ENCODE assay signal across 9 mouse cellular contexts in the genomic region with DNA sequence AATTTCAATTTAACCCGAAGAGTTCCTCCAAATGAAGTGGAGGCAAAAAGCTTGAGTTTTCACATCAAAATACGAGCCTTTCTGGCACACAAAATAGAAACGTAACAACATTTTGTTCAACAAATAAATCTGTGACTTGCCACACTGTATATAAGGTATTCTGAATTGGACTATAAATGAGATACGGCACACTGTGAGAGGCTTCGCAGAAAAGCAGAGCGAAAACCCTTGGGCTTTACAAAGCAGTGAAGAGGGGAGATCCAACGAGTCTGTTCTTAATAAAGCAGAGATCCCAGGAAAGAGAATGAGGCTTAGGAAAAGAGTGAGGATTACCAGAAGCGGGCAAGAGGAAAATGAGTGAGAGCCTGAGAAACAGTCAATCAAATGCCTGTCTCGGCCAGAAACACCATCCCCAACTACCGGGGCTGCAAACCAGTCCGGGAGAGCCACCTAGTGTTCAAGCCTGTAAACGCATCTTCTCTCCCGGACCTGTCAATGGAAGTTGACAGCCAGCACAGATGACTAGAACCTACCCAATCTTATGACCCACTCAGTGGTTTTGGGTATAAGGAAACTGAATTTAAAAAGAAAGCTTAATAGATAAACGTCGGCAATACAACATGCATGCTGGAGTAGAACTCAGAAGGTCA. TPM values are rescaled to one million over a fixed set of nuclear protein-coding genes. Genes with fewer than 3 reads are reported as not detected.
DNase-seq lines count a peak whose midpoint lies in the region; ATAC-seq and TF ChIP-seq lines count a peak whose summit lies in the region.
"Had no signal": no experiment of that assay in that cellular context is flagged by ENCODE, and none has a peak within 500 bp of the region (broad histone marks: within the 10 kb centered on the region; RNA-seq: fewer than 3 reads in every experiment).

No protein-coding gene starts in this region.

- no peaks in the 10 kb centered on the region for H3K27me3 ChIP-seq in forebrain, embryonic 11.5 days (ENCODE audit: control insufficient read depth, insufficient read depth, low read length)
- H3K27me3 ChIP-seq in hindbrain, postnatal 0 days (ENCODE audit: insufficient read depth, low read length): no peaks in the 10 kb centered on the region
- no peaks in the 10 kb centered on the region for H3K27me3 ChIP-seq in midbrain, embryonic 11.5 days (ENCODE audit: control insufficient read depth, insufficient read depth, low read length)
- H3K27me3 ChIP-seq in splenic B cell, adult 2 months (ENCODE audit: control insufficient read depth, insufficient read depth, low read length, poor library complexity, severe bottlenecking): no peaks in the 10 kb centered on the region

- H3K4me1 ChIP-seq in forebrain, embryonic 11.5 days (replicated peaks; ENCODE audit: control insufficient read depth, insufficient read depth, low read length): no peaks in the 10 kb centered on the region
- no peaks in the 10 kb centered on the region for H3K4me1 ChIP-seq in hindbrain, postnatal 0 days (ENCODE audit: insufficient read depth, low read length)
- no peaks in the 10 kb centered on the region for H3K4me1 ChIP-seq in midbrain, embryonic 11.5 days (ENCODE audit: control insufficient read depth, insufficient read depth, low read length)

- H3K9ac ChIP-seq in forebrain, embryonic 11.5 days (ENCODE audit: low read length): no peak overlapping the region
- no peak overlapping the region for H3K9ac ChIP-seq in hindbrain, postnatal 0 days (replicated peaks; ENCODE audit: low read length)
- H3K9ac ChIP-seq in midbrain, embryonic 11.5 days (ENCODE audit: low read length): no peak overlapping the region

- H3K4me2 ChIP-seq in forebrain, embryonic 11.5 days (ENCODE audit: low read depth, low read length, severe bottlenecking): no peak overlapping the region
- H3K4me2 ChIP-seq in hindbrain, postnatal 0 days (ENCODE audit: low read depth, low read length): peak overlapping the region; percentile 40
- no peak overlapping the region for H3K4me2 ChIP-seq in midbrain, embryonic 11.5 days

- 38% methylated on average over 15 of the region's 15 CpGs for WGBS in forebrain, embryonic 11.5 days
- WGBS in hindbrain, postnatal 0 days: 33% methylated on average over 15 of the region's 15 CpGs
- WGBS in midbrain, embryonic 11.5 days: 37% methylated on average over 15 of the region's 15 CpGs

- no peak overlapping the region for H3K27ac ChIP-seq in forebrain, embryonic 11.5 days (ENCODE audit: low read depth, low read length)
- H3K27ac ChIP-seq in hindbrain, postnatal 0 days: no peak overlapping the region
- H3K27ac ChIP-seq in midbrain, embryonic 11.5 days (ENCODE audit: low read depth, low read length): no peak overlapping the region

- peak; percentile 88 for ATAC-seq in forebrain, embryonic 11.5 days (replicated peaks; ENCODE audit: low FRiP score)
- peak; percentile 82 for ATAC-seq in hindbrain, postnatal 0 days
- ATAC-seq in midbrain, embryonic 11.5 days (ENCODE audit: low FRiP score): peak; percentile 90

- peak; percentile 94 for TF ChIP-seq CTCF in brain, embryonic 14.5 days (IDR thresholded peaks at IDR 0.05; ENCODE audit: borderline replicate concordance, extremely low read depth, insufficient read depth, insufficient read length)
- peak; percentile 92 for TF ChIP-seq CTCF in hindbrain, postnatal 0 days (IDR thresholded peaks at IDR 0.05; ENCODE audit: low read depth)

- H3K36me3 ChIP-seq in forebrain, embryonic 11.5 days (ENCODE audit: control insufficient read depth, insufficient read depth, low read length): no peaks in the 10 kb centered on the region
- no peaks in the 10 kb centered on the region for H3K36me3 ChIP-seq in hindbrain, postnatal 0 days (ENCODE audit: insufficient read depth, low read length)
- no peaks in the 10 kb centered on the region for H3K36me3 ChIP-seq in midbrain, embryonic 11.5 days (ENCODE audit: control insufficient read depth, insufficient read depth, low read length)
- no peaks in the 10 kb centered on the region for H3K36me3 ChIP-seq in splenic B cell, adult 2 months (ENCODE audit: control insufficient read depth, insufficient read depth, low read length, poor library complexity, severe bottlenecking)

- H3K9me3 ChIP-seq in forebrain, embryonic 11.5 days (ENCODE audit: control insufficient read depth, low read length): no peaks in the 10 kb centered on the region
- H3K9me3 ChIP-seq in hindbrain, postnatal 0 days (ENCODE audit: low read length): no peaks in the 10 kb centered on the region
- H3K9me3 ChIP-seq in midbrain, embryonic 11.5 days (ENCODE audit: control insufficient read depth, low read length): no peaks in the 10 kb centered on the region

- no peak overlapping the region for H3K4me3 ChIP-seq in forebrain, embryonic 11.5 days (ENCODE audit: low read depth, low read length)
- no peak overlapping the region for H3K4me3 ChIP-seq in hindbrain, postnatal 0 days (ENCODE audit: low read length)
- no peak overlapping the region for H3K4me3 ChIP-seq in midbrain, embryonic 11.5 days (ENCODE audit: low read depth, low read length)

- no peak for TF ChIP-seq POLR2A in brain, embryonic 14.5 days (IDR thresholded peaks at IDR 0.05; ENCODE audit: borderline replicate concordance, extremely low read depth, insufficient read depth, insufficient read length, poor library complexity, severe bottlenecking)

- DNase-seq in gastrocnemius, adult 18-20 months (ENCODE audit: low spot score): peak; percentile 27
- no peak for DNase-seq in gastrocnemius, adult 8-10 months (ENCODE audit: low spot score in 2 of 2)
- peak; percentile 89 for DNase-seq in brain, embryonic 14.5 days (ENCODE audit: low read depth)
- peak; percentile 82 for DNase-seq in forebrain, embryonic 11.5 days (ENCODE audit: low spot score)
- DNase-seq in hindbrain, postnatal 0 days (ENCODE audit: low spot score): peak; percentile 88
- peak; percentile 74 to 81 for DNase-seq in left cerebral cortex, adult 18-20 months (ENCODE audit: low spot score in 2 of 2)
- peak; percentile 96 for DNase-seq in midbrain, embryonic 11.5 days (ENCODE audit: low spot score, missing footprints)
- DNase-seq in splenic B cell, adult 2 months (ENCODE audit: low read depth, low spot score): peak; percentile 1

RNA-seq across cellular contexts. Expression of a gene that starts 36.2 kb away (rescaled TPM):
- total RNA-seq in gastrocnemius, adult 18-20 months (2021): not detected
- not detected for total RNA-seq in gastrocnemius, adult 8-10 months (2022)
- polyA plus RNA-seq in brain, embryonic 14.5 days (2012; rRNA removed): not detected in 2 replicates
- not detected in 2 replicates for polyA plus RNA-seq in forebrain, embryonic 11.5 days (2014; fragmentation: Nextera tagmentation; extraction: Ambion mirVana)
- not detected in 2 replicates for total RNA-seq in hindbrain, postnatal 0 days (2014; rRNA removed)
- not detected in 2 replicates for polyA plus RNA-seq in hindbrain, postnatal 0 days (2015; fragmentation: Nextera tagmentation; extraction: Ambion mirVana)
- total RNA-seq in left cerebral cortex, adult 18-20 months (2021): not detected
- polyA plus RNA-seq in midbrain, embryonic 11.5 days (2014; fragmentation: Nextera tagmentation; extraction: Ambion mirVana): not detected in 2 replicates
- polyA plus RNA-seq: lung, embryonic 16.5 days had no signal

RNA-seq across cellular contexts. Expression of a gene that starts 38.9 kb away (rescaled TPM):
- total RNA-seq in gastrocnemius, adult 18-20 months (2021): under 1 TPM; 0.14 to 0.30 TPM
- not detected for total RNA-seq in gastrocnemius, adult 8-10 months (2022)
- 0.78 and 0.93 TPM in 2 replicates for polyA plus RNA-seq in brain, embryonic 14.5 days (2012; rRNA removed)
- 1.9 TPM in 2 replicates for polyA plus RNA-seq in forebrain, embryonic 11.5 days (2014; fragmentation: Nextera tagmentation; extraction: Ambion mirVana)
- total RNA-seq in hindbrain, postnatal 0 days (2014; rRNA removed): 1.8 and 6.1 TPM in 2 replicates
- 1.8 TPM in 2 replicates for polyA plus RNA-seq in hindbrain, postnatal 0 days (2015; fragmentation: Nextera tagmentation; extraction: Ambion mirVana)
- under 1 TPM in 1 of 2 experiments, not detected in 1; 0.23 TPM for total RNA-seq in left cerebral cortex, adult 18-20 months (2021)
- 1.5 and 2.8 TPM in 2 replicates for polyA plus RNA-seq in midbrain, embryonic 11.5 days (2014; fragmentation: Nextera tagmentation; extraction: Ambion mirVana)

Comparison
In these comparisons a context has a peak if more than half of its experiments do, and no peak if none do; other contexts are left out.
1. DNase-seq: peak in gastrocnemius, adult 18-20 months (single experiment), brain, embryonic 14.5 days (single experiment), forebrain, embryonic 11.5 days (single experiment), hindbrain, postnatal 0 days (single experiment), left cerebral cortex, adult 18-20 months (2 of 2), midbrain, embryonic 11.5 days (single experiment) and splenic B cell, adult 2 months (single experiment); none in gastrocnemius, adult 8-10 months (0 of 2).
2. Peak in every context shown above with its lines, with median percentiles within 50 percentile points of each other: ATAC-seq.